Mouse (Mus musculus) brain, adult 10 weeks (tissue): ENCODE measurements around the gene Poc5. TPM values are rescaled to one million over a fixed set of nuclear protein-coding genes. Genes with fewer than 3 reads are reported as not detected.

Experiments
- polyA plus RNA-seq: library from polyadenylated mRNA; stranded (reverse); fragments of 350-450 nt; fragmentation: Illumina TruSeq; extraction: RNeasy Lipid Tissue Mini Kit (QIAGEN cat#74804); gene quantifications from one replicate; pipeline ENCODE4 v1.2.3, GENCODE M21; 2015; ENCODE audit warnings: low read depth, low replicate concordance

Poc5 gene
- polyA plus RNA-seq, result 25.0 TPM

GRCm38 (mm10) chr13:96388042-96388888, at the start of gene Poc5:
Poc5 (plus strand) TSS chr13:96388294.

Other genes starting within 250 kb of the Poc5 start
- 0.24 TPM for gene Ankdd1b, start 82.9 kb downstream of the Poc5 start, polyA plus RNA-seq
- not detected for gene Gm17622, start 102.4 kb downstream of the Poc5 start, polyA plus RNA-seq
- gene Polk, start 154.3 kb downstream of the Poc5 start, polyA plus RNA-seq, result 7.4 TPM
- 53.9 TPM for gene Col4a3bp, start 154.3 kb downstream of the Poc5 start, polyA plus RNA-seq